Mouse (Mus musculus) small intestine, adult 2 months (tissue): ENCODE measurements around the gene Fam207a.

Experiments used
- CTCF ChIP-seq: fragments of 200-500 bp; IDR thresholded peaks from 2 replicates; pipeline ENCODE4 v1.5.1; 2012; ENCODE audit warnings: low read depth, mild to moderate bottlenecking, control low read depth, inconsistent platforms, low read length, moderate library complexity, mixed read lengths; ENCODE audit not compliant: insufficient replicate concordance, insufficient read length; ENCODE audit errors: extremely low read depth
- POLR2A ChIP-seq: fragments of 200-500 bp; IDR thresholded peaks from 2 replicates; pipeline ENCODE4 v1.6.1; 2012; ENCODE audit warnings: low read depth, mild to moderate bottlenecking, control low read depth, inconsistent platforms, low read length, moderate library complexity

- no peak for TF ChIP-seq POLR2A
- no peak for TF ChIP-seq CTCF
Measured at GRCm38 (mm10) chr10:77479972-77480371, 35.6 kb downstream of the Fam207a start.
